Mouse (Mus musculus) erythroblast, embryonic 14.5 days (primary cell): ENCODE data around the gene Cstf3. TPM values are rescaled to one million over a fixed set of nuclear protein-coding genes. Genes with fewer than 3 reads are reported as not detected.
A peak's percentile ranks its signal among the peaks of the same experiment; 100 is the strongest.

Source experiments
- H3K27me3 ChIP-seq: 2 replicates; pipeline ENCODE4 v1.6.1; 2012; ENCODE audit warnings: inconsistent platforms; ENCODE audit not compliant: control insufficient read depth
- H3K36me3 ChIP-seq: 2 replicates; pipeline ENCODE4 v1.6.1; 2012; ENCODE audit warnings: mild to moderate bottlenecking, inconsistent platforms; ENCODE audit not compliant: control insufficient read depth
- H3K4me1 ChIP-seq: 2 replicates; pipeline ENCODE4 v1.6.1; 2012; ENCODE audit warnings: inconsistent platforms; ENCODE audit not compliant: control insufficient read depth
- H3K4me3 ChIP-seq: replicated peaks from 2 replicates; pipeline ENCODE3; 2012; ENCODE audit warnings: moderate library complexity, mild to moderate bottlenecking, inconsistent platforms
- H3K9me3 ChIP-seq: 2 replicates; pipeline ENCODE4 v1.6.1; 2012; ENCODE audit warnings: low read length, inconsistent platforms, mixed read lengths; ENCODE audit not compliant: control insufficient read depth
- GATA1 ChIP-seq: IDR thresholded peaks from 2 replicates; pipeline ENCODE4 v1.6.1; 2012; ENCODE audit warnings: low read length, inconsistent platforms, mixed read lengths
- TAL1 ChIP-seq: IDR thresholded peaks from 3 replicates; pipeline ENCODE4 v1.6.1; 2012; ENCODE audit warnings: low read length, inconsistent platforms, mixed read lengths
- polyA plus RNA-seq: library from polyadenylated mRNA; stranded (reverse); fragments of >175 nt; gene quantifications from 2 replicates; pipeline ENCODE4 v1.2.3, GENCODE M21; 2012

Cstf3 gene
- polyA plus RNA-seq, 1 experiment, result 0.37 TPM

DNA sequence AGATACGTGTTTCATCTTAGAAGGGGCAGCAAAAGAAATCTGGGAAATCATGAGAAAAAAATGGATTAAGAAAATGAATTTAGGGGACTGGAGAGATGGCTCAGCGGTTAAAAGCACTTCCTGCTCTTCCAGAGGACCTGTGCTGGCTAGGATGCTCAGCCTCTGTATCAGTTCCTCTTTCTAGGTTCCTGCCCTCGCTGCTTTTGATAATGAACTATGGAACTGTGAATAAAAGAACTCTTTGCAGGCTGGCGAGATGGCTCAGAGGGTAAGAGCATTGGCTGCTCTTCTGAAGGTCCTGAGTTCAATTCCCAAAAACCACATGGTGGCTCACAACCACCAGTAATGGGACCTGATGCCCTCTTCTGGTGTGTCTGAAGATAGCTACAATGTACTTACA, 100.4 kb downstream of the Cstf3 start:
- no peak for TF ChIP-seq TAL1
- no peak for TF ChIP-seq GATA1
- Histone ChIP-seq H3K4me1 (no peaks in the 10 kb centered on the region), H3K9me3 (no peaks in the 10 kb centered on the region), H3K36me3 (no peaks in the 10 kb centered on the region), H3K27me3 (no peaks in the 10 kb centered on the region), H3K4me3 (no peak overlapping the region)

DNA sequence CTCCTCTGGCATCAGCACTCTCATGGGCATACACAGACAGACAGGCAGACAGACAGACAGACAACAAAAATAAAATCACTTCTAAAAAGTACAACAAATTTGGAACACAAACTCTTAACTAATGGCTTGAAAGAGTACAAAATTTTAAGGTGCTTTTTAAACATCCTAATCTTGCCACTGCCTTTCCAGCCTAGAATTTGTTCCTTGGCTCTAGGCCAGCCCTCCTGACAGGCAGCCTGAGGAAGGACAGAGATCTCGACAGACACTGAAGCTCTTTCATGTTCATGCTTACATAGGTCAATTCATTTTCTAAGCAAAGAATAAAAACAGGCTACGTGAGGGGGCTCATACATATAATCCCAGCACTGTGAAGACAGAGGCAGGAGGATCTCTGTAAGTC, 102.2 kb downstream of the Cstf3 start:
- Histone ChIP-seq H3K4me3 (no peak overlapping the region), H3K4me1 (no peaks in the 10 kb centered on the region), H3K9me3 (no peaks in the 10 kb centered on the region), H3K27me3 (no peaks in the 10 kb centered on the region), H3K36me3 (no peaks in the 10 kb centered on the region)
- no peak for TF ChIP-seq TAL1
- no peak for TF ChIP-seq GATA1

DNA sequence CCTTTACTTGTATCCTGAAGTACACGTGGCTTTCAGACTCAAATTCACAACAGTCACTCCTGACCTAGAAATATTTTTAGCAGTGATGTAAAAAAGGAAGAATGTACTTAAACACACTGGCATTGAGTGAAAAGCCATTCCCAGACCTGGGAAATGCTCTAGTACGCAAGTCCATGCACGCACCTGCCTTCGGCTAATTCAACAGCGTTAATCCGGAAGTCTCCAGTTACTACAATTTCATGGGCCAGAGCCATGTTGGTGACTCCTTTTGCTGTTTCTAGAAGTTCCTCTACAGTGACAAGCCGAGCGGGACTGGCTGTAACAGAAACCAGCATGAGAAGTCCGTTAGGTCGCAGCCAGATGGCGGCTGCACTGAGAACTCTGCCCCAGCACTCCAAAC, 109.3 kb downstream of the Cstf3 start:
- Histone ChIP-seq H3K36me3 (no peaks in the 10 kb centered on the region), H3K4me3 (no peak overlapping the region), H3K27me3 (no peaks in the 10 kb centered on the region), H3K4me1 (no peaks in the 10 kb centered on the region), H3K9me3 (no peaks in the 10 kb centered on the region)
- TF ChIP-seq TAL1 (no peak), GATA1 (no peak)

DNA sequence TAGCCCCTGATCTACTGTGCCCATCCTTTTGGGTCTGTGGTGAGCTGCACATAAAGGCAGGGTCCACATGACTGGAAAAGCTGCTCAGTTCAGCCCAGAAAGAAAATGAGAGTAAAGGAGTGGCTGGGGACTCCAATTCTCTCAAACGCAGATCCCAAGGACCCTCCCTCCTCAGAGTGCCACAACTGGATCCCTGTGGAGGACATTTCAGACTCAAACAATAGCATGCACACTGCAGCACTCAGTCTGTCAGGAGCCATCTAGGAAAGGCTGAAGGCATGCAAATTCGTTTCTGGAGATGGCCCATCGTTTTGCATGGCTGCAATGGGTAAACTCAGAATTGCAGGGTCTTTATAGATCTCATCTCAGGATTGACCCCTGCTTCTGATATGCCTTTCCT, 112.8 kb downstream of the Cstf3 start:
- H3K27me3 ChIP-seq, result no peaks in the 10 kb centered on the region
- no peak overlapping the region for H3K4me3 ChIP-seq
- no peak for TF ChIP-seq TAL1
- TF ChIP-seq GATA1, result no peak
- no peaks in the 10 kb centered on the region for H3K36me3 ChIP-seq
- H3K9me3 ChIP-seq, result no peaks in the 10 kb centered on the region
- H3K4me1 ChIP-seq, result no peaks in the 10 kb centered on the region

DNA sequence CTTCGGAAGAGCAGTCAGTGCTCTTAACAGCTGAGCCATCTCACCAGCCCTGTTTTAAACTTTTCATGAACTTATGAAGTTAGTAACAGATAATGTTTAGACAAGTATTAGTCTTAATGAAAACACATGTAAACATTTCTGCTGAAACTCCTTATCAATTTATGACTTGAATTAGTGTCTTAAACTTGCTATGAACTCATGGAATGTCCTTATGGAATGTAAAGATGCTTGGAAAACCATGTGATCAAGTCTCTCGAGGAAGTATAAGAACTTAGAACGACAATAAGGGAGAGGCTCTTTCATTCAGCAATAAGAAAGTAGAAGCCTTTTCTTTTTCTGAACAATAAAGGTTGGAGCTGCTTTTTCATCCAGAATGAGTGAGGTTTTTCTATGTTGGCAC, 114.0 kb downstream of the Cstf3 start:
- no peaks in the 10 kb centered on the region for H3K4me1 ChIP-seq
- H3K36me3 ChIP-seq, result no peaks in the 10 kb centered on the region
- no peaks in the 10 kb centered on the region; the same call in none of the 2 replicates for H3K27me3 ChIP-seq
- no peaks in the 10 kb centered on the region for H3K9me3 ChIP-seq
- H3K4me3 ChIP-seq, result no peak overlapping the region
- TF ChIP-seq TAL1 (no peak), GATA1 (no peak)

DNA sequence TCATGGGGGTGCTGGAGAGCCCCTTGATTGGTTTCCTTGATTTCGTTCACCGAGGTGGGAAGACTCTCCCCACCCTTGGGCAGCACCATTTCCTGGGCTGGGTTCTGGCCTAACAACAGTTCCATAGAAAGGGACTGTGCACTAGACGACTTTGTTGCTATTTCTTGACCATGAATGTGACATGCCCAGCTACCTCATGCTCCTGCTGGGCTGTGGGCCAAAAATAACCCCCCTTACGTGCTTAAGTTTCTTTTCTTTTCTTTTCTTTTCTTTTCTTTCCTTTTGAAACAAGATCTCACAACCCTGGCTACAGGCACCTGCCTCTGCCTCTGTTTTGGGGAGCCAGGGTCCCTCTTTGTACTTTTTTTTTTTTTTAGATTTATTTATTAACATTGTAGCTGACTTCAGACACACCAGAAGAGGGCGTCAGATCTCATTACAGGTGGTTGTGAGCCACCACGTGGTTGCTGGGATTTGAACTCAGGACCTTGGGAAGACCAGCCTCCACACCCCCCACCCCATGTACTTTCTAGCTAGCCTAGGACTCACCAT, 119.5 kb downstream of the Cstf3 start:
- TF ChIP-seq GATA1 (no peak), TAL1 (no peak)
- peaks cover 14% of the 10 kb centered on the region for H3K4me1 ChIP-seq
- no peak overlapping the region for H3K4me3 ChIP-seq
- H3K36me3 ChIP-seq, result no peaks in the 10 kb centered on the region
- peaks cover 36% of the 10 kb centered on the region for H3K27me3 ChIP-seq
- no peaks in the 10 kb centered on the region for H3K9me3 ChIP-seq

DNA sequence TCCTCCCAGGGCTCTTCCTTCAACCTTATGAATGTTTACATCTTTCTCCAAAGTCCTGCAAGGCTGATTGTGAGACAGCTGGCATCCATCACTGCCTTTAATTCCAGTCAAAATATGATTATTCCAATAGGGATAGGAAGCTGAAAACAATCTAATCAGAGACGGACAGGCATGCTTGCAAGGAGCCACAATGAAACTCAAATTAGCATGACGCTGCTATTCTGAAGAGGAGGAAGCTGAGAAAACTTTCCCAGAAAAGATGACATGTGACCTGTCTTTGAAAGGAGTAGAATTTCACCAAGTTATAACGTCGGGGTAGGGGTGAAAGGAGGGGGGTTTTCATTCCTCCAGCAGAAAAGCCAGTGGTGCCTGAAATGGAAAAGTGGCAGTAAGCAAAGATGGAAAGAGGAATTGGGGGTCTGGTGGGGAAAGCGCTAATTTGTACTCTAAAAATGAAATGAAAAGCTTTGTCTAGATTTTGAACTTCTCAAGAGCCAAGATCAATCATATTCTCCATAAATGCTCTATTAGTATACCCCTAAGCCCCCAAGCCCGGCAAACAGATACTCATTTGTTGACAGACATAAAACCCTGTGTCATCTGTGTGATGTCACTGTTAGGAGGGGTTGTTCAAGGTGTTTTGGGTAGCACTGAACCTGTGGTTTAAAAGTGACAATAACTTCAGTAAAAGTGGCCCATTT, 120.5 kb downstream of the Cstf3 start:
- H3K27me3 ChIP-seq, result peaks cover 36% of the 10 kb centered on the region
- no peaks in the 10 kb centered on the region for H3K9me3 ChIP-seq
- no peak overlapping the region for H3K4me3 ChIP-seq
- peaks cover 14% of the 10 kb centered on the region for H3K4me1 ChIP-seq
- TF ChIP-seq GATA1 (no peak), TAL1 (no peak)
- no peaks in the 10 kb centered on the region for H3K36me3 ChIP-seq

DNA sequence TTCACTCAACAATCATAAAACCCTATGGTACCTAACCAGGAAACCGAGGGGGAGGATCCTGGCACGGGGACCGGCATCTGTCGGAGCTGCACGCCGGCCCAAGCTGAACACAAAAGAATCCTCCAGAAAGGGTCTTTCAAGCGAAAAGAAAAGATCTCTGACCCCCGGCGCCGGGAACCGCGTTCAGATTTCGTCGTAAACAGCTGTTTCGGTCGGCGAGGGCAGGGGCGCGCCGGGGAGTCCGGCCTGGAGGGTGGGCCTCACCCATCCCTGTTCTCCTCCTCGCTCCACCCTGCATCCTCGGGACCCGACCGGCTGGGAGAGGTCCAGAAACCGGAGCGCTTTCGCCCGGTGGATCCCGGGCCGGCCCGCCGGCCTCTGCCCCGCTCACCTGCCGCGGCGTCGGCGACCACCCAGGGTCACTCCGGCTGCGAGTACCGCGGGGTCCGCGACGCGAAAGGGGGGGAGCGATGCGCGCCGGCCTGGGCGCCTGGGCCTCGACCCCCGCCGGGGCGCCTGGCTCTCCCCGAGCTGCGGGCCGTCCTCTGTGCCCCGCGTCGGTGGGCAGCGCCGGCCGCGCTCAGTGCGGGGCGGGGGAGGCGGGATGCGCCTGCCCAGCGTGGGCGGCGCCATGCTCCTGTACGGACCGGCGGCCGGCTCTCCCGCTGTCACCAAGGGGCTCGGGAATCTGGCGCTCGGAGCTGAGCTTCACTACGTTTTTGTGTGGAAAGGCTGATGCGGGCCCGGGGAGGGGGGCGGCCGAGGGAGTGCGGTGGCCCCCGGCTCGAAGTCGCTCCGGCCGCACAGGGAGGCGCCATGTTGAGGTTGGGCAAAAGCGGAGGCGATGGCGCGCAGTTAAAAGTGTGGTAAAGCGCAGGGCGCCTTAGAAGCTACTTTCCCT, 121.5 kb downstream of the Cstf3 start, which contains the start of gene Tcp11l1:
Tcp11l1 (minus strand) TSS at position 585 of the 901 bp plus-strand sequence.
- H3K36me3 ChIP-seq, result no peaks in the 10 kb centered on the region
- TF ChIP-seq GATA1 (no peak), TAL1 (no peak)
- peak within 1 kb of the TSS; percentile 69 for H3K4me3 ChIP-seq
- no peaks in the 10 kb centered on the region for H3K9me3 ChIP-seq
- peaks cover 14% of the 10 kb centered on the region for H3K4me1 ChIP-seq
- H3K27me3 ChIP-seq, result peaks cover 36% of the 10 kb centered on the region

DNA sequence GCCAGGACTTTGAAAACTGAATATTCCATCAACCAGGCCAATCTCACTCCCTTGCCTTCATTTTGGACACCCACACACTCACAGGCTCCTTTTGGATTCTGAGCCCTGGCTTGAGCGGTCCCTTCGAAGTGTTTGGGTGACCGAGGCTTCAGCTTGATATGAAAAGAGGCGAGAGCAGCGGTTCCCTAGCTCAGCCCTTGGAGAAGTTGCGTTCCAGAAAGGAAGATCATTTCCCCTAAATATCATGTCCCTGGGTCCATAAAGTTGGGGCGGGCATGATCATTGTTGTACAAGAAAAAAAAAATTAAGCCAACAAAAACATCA, 122.1 kb downstream of the Cstf3 start:
- H3K4me1 ChIP-seq, result peaks cover 14% of the 10 kb centered on the region
- H3K9me3 ChIP-seq, result no peaks in the 10 kb centered on the region
- no peaks in the 10 kb centered on the region for H3K36me3 ChIP-seq
- H3K4me3 ChIP-seq, result peak overlapping the region; percentile 69
- H3K27me3 ChIP-seq, result peaks cover 36% of the 10 kb centered on the region
- TF ChIP-seq TAL1 (no peak), GATA1 (no peak)
